Mouse (Mus musculus) midbrain, embryonic 14.5 days (tissue): ENCODE results near the gene Fastkd5. TPM values are rescaled to one million over a fixed set of nuclear protein-coding genes. Genes with fewer than 3 reads are reported as not detected.

ENCODE experiments used
- polyA plus RNA-seq: library from polyadenylated mRNA; unstranded; fragments of >200 nt; fragmentation: Nextera tagmentation; extraction: Ambion mirVana; gene quantifications from 2 replicates; pipeline ENCODE4 v1.2.1, GENCODE M21; 2014

Fastkd5 gene
- polyA plus RNA-seq, 1 experiment from 2014 or later = 13.8 TPM

Other genes with a start within 250 kb of the Fastkd5 start
- gene Cpxm1, start 232.5 kb downstream of the Fastkd5 start, polyA plus RNA-seq = 13.0 and 15.3 TPM in 2 replicates
- 0.15 TPM in 1 of 2 replicates, not detected in the other for gene Gm28372, start 224.8 kb downstream of the Fastkd5 start, polyA plus RNA-seq
- not detected in 2 replicates for gene 1700020A23Rik, start 224.8 kb downstream of the Fastkd5 start, polyA plus RNA-seq
- not detected in 2 replicates for gene Tmem239, start 223.5 kb downstream of the Fastkd5 start, polyA plus RNA-seq
- 88.2 and 88.6 TPM in 2 replicates for gene Vps16, start 205.7 kb downstream of the Fastkd5 start, polyA plus RNA-seq
- gene Pced1a, start 205.3 kb downstream of the Fastkd5 start, polyA plus RNA-seq = 10.1 and 15.1 TPM in 2 replicates
- 119 and 156 TPM in 2 replicates for gene Ptpra, start 179.7 kb downstream of the Fastkd5 start, polyA plus RNA-seq
- 98.4 and 112 TPM in 2 replicates for gene Mrps26, start 66.3 kb downstream of the Fastkd5 start, polyA plus RNA-seq
- 0.59 TPM in 1 of 2 replicates, not detected in the other for gene Oxt, start 53.9 kb downstream of the Fastkd5 start, polyA plus RNA-seq
- 0.70 TPM in 1 of 2 replicates, not detected in the other for gene Avp, start 47.5 kb downstream of the Fastkd5 start, polyA plus RNA-seq
- gene Ubox5, start within 50 bp of the Fastkd5 start, polyA plus RNA-seq = 10.6 and 13.0 TPM in 2 replicates
- 3.4 and 9.1 TPM in 2 replicates for gene Lzts3, start 12.8 kb upstream of the Fastkd5 start, polyA plus RNA-seq
- gene Ddrgk1, start 34.6 kb upstream of the Fastkd5 start, polyA plus RNA-seq = 50.5 and 56.1 TPM in 2 replicates
- 122 and 135 TPM in 2 replicates for gene Itpa, start 37.6 kb upstream of the Fastkd5 start, polyA plus RNA-seq
- gene Slc4a11, start 67.5 kb upstream of the Fastkd5 start, polyA plus RNA-seq = 0.49 and 0.51 TPM in 2 replicates